ENCODE assay signal across 16 mouse cellular contexts in the genomic region with DNA sequence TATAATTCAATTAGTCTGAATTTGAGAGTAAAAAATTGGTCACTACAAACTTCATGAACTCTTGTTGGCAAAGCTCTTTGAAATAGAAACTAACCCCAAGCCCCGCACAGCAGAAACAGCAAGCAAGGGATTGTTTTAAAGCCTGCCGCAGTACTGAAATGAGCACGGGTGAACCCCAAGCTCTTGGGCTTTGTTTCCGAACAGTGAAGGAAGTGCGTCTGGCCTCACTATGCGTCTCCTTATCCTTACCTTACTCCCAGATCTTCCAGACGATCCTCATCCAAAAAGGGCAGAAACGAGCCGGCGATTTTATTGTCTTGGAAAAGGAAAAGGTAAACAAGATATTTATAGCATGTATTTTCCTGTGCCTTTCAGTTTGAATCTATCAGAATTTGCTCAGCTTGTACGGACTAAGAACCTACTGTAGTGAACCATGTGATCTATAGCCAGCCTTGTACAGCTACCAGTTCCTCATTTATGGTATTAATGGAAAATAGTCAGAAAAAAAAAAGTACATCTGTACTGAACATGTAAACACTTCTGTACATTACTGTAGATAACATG. TPM values are rescaled to one million over a fixed set of nuclear protein-coding genes. Genes with fewer than 3 reads are reported as not detected.
DNase-seq lines count a peak whose midpoint lies in the region; ATAC-seq and TF ChIP-seq lines count a peak whose summit lies in the region.
"Had no signal": no experiment of that assay in that cellular context is flagged by ENCODE, and none has a peak within 500 bp of the region (broad histone marks: within the 10 kb centered on the region; RNA-seq: fewer than 3 reads in every experiment).

No protein-coding gene starts in this region.

- no peaks in the 10 kb centered on the region for H3K9me3 ChIP-seq in forebrain, embryonic 11.5 days (ENCODE audit: control insufficient read depth, low read length)
- no peaks in the 10 kb centered on the region for H3K9me3 ChIP-seq in hindbrain, embryonic 10.5 days
- H3K9me3 ChIP-seq: hindbrain, embryonic 12.5 days had no signal

- H3K36me3 ChIP-seq in macrophage (ENCODE audit: inconsistent target) = peaks cover 43% of the 10 kb centered on the region
- H3K36me3 ChIP-seq in forebrain, embryonic 11.5 days (ENCODE audit: control insufficient read depth, insufficient read depth, low read length) = no peaks in the 10 kb centered on the region
- peaks cover 32% of the 10 kb centered on the region for H3K36me3 ChIP-seq in hindbrain, embryonic 10.5 days

- no peaks in the 10 kb centered on the region for H3K27me3 ChIP-seq in forebrain, embryonic 11.5 days (ENCODE audit: control insufficient read depth, insufficient read depth, low read length)
- H3K27me3 ChIP-seq in hindbrain, embryonic 10.5 days (ENCODE audit: insufficient read depth, poor library complexity, severe bottlenecking) = no peaks in the 10 kb centered on the region
- H3K27me3 ChIP-seq: hindbrain, embryonic 12.5 days had no signal

- peak; percentile 57 for ATAC-seq in common myeloid progenitor, adult 5-6 weeks (replicated peaks; ENCODE audit: low read depth, poor library complexity, severe bottlenecking)
- no peak for ATAC-seq in forebrain, embryonic 11.5 days (replicated peaks; ENCODE audit: low FRiP score)

- DNase-seq in layer of hippocampus, adult 2 months (ENCODE audit: low spot score in 2 of 2) = no peak
- DNase-seq in layer of hippocampus, postnatal 14 days (ENCODE audit: low spot score in 2 of 2) = no peak
- peak; percentile 56 for DNase-seq in CD4-positive, CD25-positive, alpha-beta regulatory T cell, adult 2 months (ENCODE audit: low read depth, low spot score)
- no peak for DNase-seq in forebrain, embryonic 11.5 days (ENCODE audit: low spot score)
- no peak for DNase-seq in urinary bladder, adult 2 months (ENCODE audit: low spot score)
- no peak for DNase-seq in hindbrain, embryonic 10.5 days (ENCODE audit: low spot score)
- DNase-seq: cerebellum, adult 18-20 months; kidney, postnatal 36 days; lung, adult 18-20 months had no signal

- WGBS in macrophage (ENCODE audit: missing documents) = 3% methylated on average over 11 of the region's 11 CpGs
- WGBS in forebrain, embryonic 11.5 days = 85% methylated on average over 11 of the region's 11 CpGs
- WGBS in hindbrain, embryonic 10.5 days = 88% methylated on average over 11 of the region's 11 CpGs

- no peak overlapping the region for H3K9ac ChIP-seq in forebrain, embryonic 11.5 days (ENCODE audit: low read length)
- H3K9ac ChIP-seq: hindbrain, embryonic 12.5 days had no signal

- H3K4me3 ChIP-seq in layer of hippocampus, adult 2 months = no peak overlapping the region
- H3K4me3 ChIP-seq in macrophage (ENCODE audit: inconsistent target) = peak overlapping the region; percentile 51
- H3K4me3 ChIP-seq in forebrain, embryonic 11.5 days (ENCODE audit: low read depth, low read length) = no peak overlapping the region
- no peak overlapping the region for H3K4me3 ChIP-seq in hindbrain, embryonic 10.5 days
- H3K4me3 ChIP-seq: hindbrain, embryonic 12.5 days had no signal

- H3K79me2 ChIP-seq in macrophage (ENCODE audit: inconsistent target) = peaks cover 100% of the 10 kb centered on the region

- H3K4me2 ChIP-seq in forebrain, embryonic 11.5 days (ENCODE audit: low read depth, low read length, severe bottlenecking) = no peak overlapping the region
- H3K4me2 ChIP-seq: hindbrain, embryonic 12.5 days had no signal

- peak overlapping the region; percentile 28; the same call in 1 of the 2 replicates for H3K27ac ChIP-seq in layer of hippocampus, adult 2 months
- H3K27ac ChIP-seq in macrophage = peak overlapping the region; percentile 84
- no peak overlapping the region for H3K27ac ChIP-seq in forebrain, embryonic 11.5 days (ENCODE audit: low read depth, low read length)
- H3K27ac ChIP-seq in hindbrain, embryonic 10.5 days = no peak overlapping the region
- H3K27ac ChIP-seq: hindbrain, embryonic 12.5 days had no signal

- no peaks in the 10 kb centered on the region for H3K4me1 ChIP-seq in forebrain, embryonic 11.5 days (replicated peaks; ENCODE audit: control insufficient read depth, insufficient read depth, low read length)
- peaks cover 9% of the 10 kb centered on the region for H3K4me1 ChIP-seq in hindbrain, embryonic 10.5 days (replicated peaks)
- H3K4me1 ChIP-seq: hindbrain, embryonic 12.5 days had no signal

- TF ChIP-seq CTCF in layer of hippocampus, adult 2 months (conservative IDR thresholded peaks at IDR 0.05) = no peak

RNA-seq across cellular contexts. Expression of a gene that starts 5.4 kb away (rescaled TPM):
- 10 to 100 TPM; 14.3 to 16.8 TPM for total RNA-seq in layer of hippocampus, adult 2 months (2021)
- 10 to 100 TPM; 14.3 to 14.5 TPM for total RNA-seq in layer of hippocampus, postnatal 14 days (2021)
- 52.4 and 82.3 TPM in 2 replicates for total RNA-seq in common myeloid progenitor, adult 5-6 weeks (2017)
- 1,000 to 10,000 TPM in 14 of 26 experiments, 100 to 1,000 TPM in 12; 128 to 4,072 (median 1,137) TPM for total RNA-seq in macrophage (2018; cell fraction: chromatin; rRNA removed)
- 1,000 to 10,000 TPM in 12 of 26 experiments, 100 to 1,000 TPM in 14; 356 to 1,418 (median 770) TPM for total RNA-seq in macrophage (2018; cell fraction: cytosol; rRNA removed)
- total RNA-seq in macrophage (2018; cell fraction: nucleus; rRNA removed) = 1,000 to 10,000 TPM in 13 of 26 experiments, 100 to 1,000 TPM in 13; 181 to 3,071 (median 1,067) TPM
- polyA plus RNA-seq in macrophage (2018) = 206 to 608 TPM (median 460 TPM) in 3 replicates
- 25.6 and 27.5 TPM in 2 replicates for polyA plus RNA-seq in forebrain, embryonic 11.5 days (2014; fragmentation: Nextera tagmentation; extraction: Ambion mirVana)
- 57.2 and 77.9 TPM in 2 replicates for polyA plus RNA-seq in urinary bladder, adult 2 months (2012; rRNA removed)
- 18.8 and 22.9 TPM in 2 replicates for polyA plus RNA-seq in hindbrain, embryonic 10.5 days (2016; fragmentation: Nextera tagmentation; extraction: Ambion mirVana)

RNA-seq across cellular contexts. Expression of a gene that starts 42.8 kb away (rescaled TPM):
- not detected for total RNA-seq in layer of hippocampus, adult 2 months (2021)
- not detected for total RNA-seq in layer of hippocampus, postnatal 14 days (2021)
- total RNA-seq in common myeloid progenitor, adult 5-6 weeks (2017) = not detected in 2 replicates
- 1 to 10 TPM in 2 of 26 experiments, not detected in 24; 1.6 to 2.6 TPM for total RNA-seq in macrophage (2018; cell fraction: chromatin; rRNA removed)
- total RNA-seq in macrophage (2018; cell fraction: cytosol; rRNA removed) = not detected
- total RNA-seq in macrophage (2018; cell fraction: nucleus; rRNA removed) = not detected
- polyA plus RNA-seq in macrophage (2018) = not detected in 3 replicates
- not detected in 2 replicates for polyA plus RNA-seq in forebrain, embryonic 11.5 days (2014; fragmentation: Nextera tagmentation; extraction: Ambion mirVana)
- polyA plus RNA-seq in urinary bladder, adult 2 months (2012; rRNA removed) = 0.19 TPM in 1 of 2 replicates, not detected in the other
- not detected in 2 replicates for polyA plus RNA-seq in hindbrain, embryonic 10.5 days (2016; fragmentation: Nextera tagmentation; extraction: Ambion mirVana)
- total RNA-seq: left cerebral cortex, adult 8-10 months; midbrain, postnatal 0 days had no signal
- polyA plus RNA-seq: embryonic facial prominence, embryonic 14.5 days; hindbrain, embryonic 12.5 days; midbrain, postnatal 0 days; stomach, embryonic 14.5 days had no signal

RNA-seq across cellular contexts. Expression of a gene that starts 50.6 kb away (rescaled TPM):
- 10 to 100 TPM; 31.4 to 36.3 TPM for total RNA-seq in layer of hippocampus, adult 2 months (2021)
- total RNA-seq in layer of hippocampus, postnatal 14 days (2021) = 10 to 100 TPM; 63.0 to 66.5 TPM
- total RNA-seq in common myeloid progenitor, adult 5-6 weeks (2017) = 5.6 and 7.0 TPM in 2 replicates
- total RNA-seq in macrophage (2018; cell fraction: chromatin; rRNA removed) = 100 to 1,000 TPM in 1 of 26 experiments, 10 to 100 TPM in 25; 12.2 to 152 (median 35.2) TPM
- 10 to 100 TPM in 14 of 26 experiments, 1 to 10 TPM in 12; 5.1 to 30.7 (median 12.8) TPM for total RNA-seq in macrophage (2018; cell fraction: cytosol; rRNA removed)
- total RNA-seq in macrophage (2018; cell fraction: nucleus; rRNA removed) = 10 to 100 TPM in 25 of 26 experiments, 1 to 10 TPM in 1; 10.0 to 61.1 (median 26.6) TPM
- 8.1 to 15.4 TPM (median 10.2 TPM) in 3 replicates for polyA plus RNA-seq in macrophage (2018)
- polyA plus RNA-seq in forebrain, embryonic 11.5 days (2014; fragmentation: Nextera tagmentation; extraction: Ambion mirVana) = 8.1 and 8.2 TPM in 2 replicates
- polyA plus RNA-seq in urinary bladder, adult 2 months (2012; rRNA removed) = 3.0 and 7.1 TPM in 2 replicates
- 3.7 and 4.0 TPM in 2 replicates for polyA plus RNA-seq in hindbrain, embryonic 10.5 days (2016; fragmentation: Nextera tagmentation; extraction: Ambion mirVana)

Comparison
In these comparisons a context has a peak if more than half of its experiments do, and no peak if none do; other contexts are left out.
1. H3K27ac ChIP-seq: peak in layer of hippocampus, adult 2 months (single experiment) and macrophage (single experiment); none in forebrain, embryonic 11.5 days (single experiment) and hindbrain, embryonic 10.5 days (single experiment).